Mouse (Mus musculus): ENCODE results near the gene Olfr457. TPM values are rescaled to one million over a fixed set of nuclear protein-coding genes. Genes with fewer than 3 reads are reported as not detected.

Gene Olfr457
- total RNA-seq, 4 experiments from 2014 or later, result not detected

Other genes starting within 250 kb of the Olfr457 start
- gene Gstk1, start 230.4 kb downstream of the Olfr457 start, total RNA-seq (2022), result 100 to 1,000 TPM; 139 to 181 (median 156) TPM
- gene Tmem139, start 214.4 kb downstream of the Olfr457 start, total RNA-seq (2022), result under 1 TPM in 2 of 4 experiments, not detected in 2; 0.30 to 0.62 TPM
- 1 to 10 TPM; 6.3 to 9.6 (median 7.5) TPM for gene Casp2, start 211.3 kb downstream of the Olfr457 start, total RNA-seq (2022)
- 10 to 100 TPM in 1 of 4 experiments, 1 to 10 TPM in 3; 4.6 to 10.8 (median 7.5) TPM for gene Clcn1, start 189.7 kb downstream of the Olfr457 start, total RNA-seq (2022)
- gene Fam131b, start 151.7 kb downstream of the Olfr457 start, total RNA-seq (2022), result under 1 TPM; 0.44 to 0.82 (median 0.51) TPM
- gene Zyx, start 126.7 kb downstream of the Olfr457 start, total RNA-seq (2022), result 10 to 100 TPM; 39.3 to 47.4 (median 44.6) TPM
- gene Epha1, start 103.1 kb downstream of the Olfr457 start, total RNA-seq (2022), result under 1 TPM; 0.19 to 0.37 (median 0.27) TPM
- not detected for gene Tas2r143, start 76.1 kb downstream of the Olfr457 start, total RNA-seq (2022)
- under 1 TPM in 1 of 4 experiments, not detected in 3; 0.25 TPM for gene Tas2r135, start 70.9 kb downstream of the Olfr457 start, total RNA-seq (2022)
- not detected for gene Tas2r126, start 41.8 kb downstream of the Olfr457 start, total RNA-seq (2022)
- gene Olfr458, start 11.1 kb downstream of the Olfr457 start, total RNA-seq (2022), result not detected
- gene Olfr456, start 10.9 kb upstream of the Olfr457 start, total RNA-seq (2022), result not detected
- gene Olfr455, start 71.3 kb upstream of the Olfr457 start, total RNA-seq (2022), result not detected
- gene Tcaf3, start 121.4 kb upstream of the Olfr457 start, total RNA-seq (2022), result not detected
- gene Tcaf2, start 168.9 kb upstream of the Olfr457 start, total RNA-seq (2022), result 1 to 10 TPM; 3.1 to 4.0 (median 3.4) TPM
- 10 to 100 TPM in 1 of 4 experiments, 1 to 10 TPM in 3; 8.0 to 10.5 (median 9.3) TPM for gene Tcaf1, start 233.8 kb upstream of the Olfr457 start, total RNA-seq (2022)

Measured in heart, adult 8-10 months (tissue).